Mouse (Mus musculus) spleen, adult 12 weeks (tissue): ENCODE data around the gene Pgm5.
"Not testable (repeated sequence)": the region's sequence is repeated elsewhere in the genome, so short reads cannot be mapped to it uniquely, and the experiment has no call there.

Experiments used
- DNase-seq: peaks from one replicate; pipeline ENCODE4 v3.0.0; 2022; ENCODE audit warnings: low spot score

Pgm5 gene

GRCm38 (mm10) chr19:24704326-24704725 is 157.3 kb downstream of the Pgm5 start:
- no peak for DNase-seq

- no peak for DNase-seq
These were observed 158.0 kb downstream of the Pgm5 start for GRCm38 (mm10) chr19:24703680-24704079.

- not testable (repeated sequence) for DNase-seq
These were observed 158.5 kb downstream of the Pgm5 start for GRCm38 (mm10) chr19:24703168-24703567.

GRCm38 (mm10) chr19:24701716-24702115 is 159.9 kb downstream of the Pgm5 start:
- DNase-seq: no peak

- no peak for DNase-seq
These were observed 161.0 kb downstream of the Pgm5 start for GRCm38 (mm10) chr19:24700664-24701063.

GRCm38 (mm10) chr19:24699910-24700309 is 161.7 kb downstream of the Pgm5 start:
- no peak for DNase-seq

- DNase-seq: no peak
These were observed 162.5 kb downstream of the Pgm5 start for GRCm38 (mm10) chr19:24699196-24699595.

- DNase-seq: no peak
These were observed 163.0 kb downstream of the Pgm5 start for GRCm38 (mm10) chr19:24698651-24699050.

- DNase-seq: no peak
These were observed 163.7 kb downstream of the Pgm5 start for GRCm38 (mm10) chr19:24697946-24698345.

- DNase-seq: no peak
These were observed 169.0 kb downstream of the Pgm5 start for GRCm38 (mm10) chr19:24692691-24693090.

GRCm38 (mm10) chr19:24689531-24689930 is 172.1 kb downstream of the Pgm5 start:
- DNase-seq: no peak

- no peak for DNase-seq
These were observed 173.3 kb downstream of the Pgm5 start for GRCm38 (mm10) chr19:24688327-24688726.

- DNase-seq: no peak
These were observed 175.2 kb downstream of the Pgm5 start for GRCm38 (mm10) chr19:24686411-24686810.

- no peak for DNase-seq
These were observed 178.5 kb downstream of the Pgm5 start for GRCm38 (mm10) chr19:24683016-24683720.

GRCm38 (mm10) chr19:24677242-24677984 is 184.2 kb downstream of the Pgm5 start:
- DNase-seq: no peak

GRCm38 (mm10) chr19:24676429-24676828 is 185.2 kb downstream of the Pgm5 start:
- DNase-seq: no peak

- no peak for DNase-seq
These were observed 187.9 kb downstream of the Pgm5 start, which contains the start of gene Tmem252 for GRCm38 (mm10) chr19:24673762-24674161. Tmem252 (plus strand) TSS chr19:24674008.

GRCm38 (mm10) chr19:24673331-24673730 is 188.3 kb downstream of the Pgm5 start:
- DNase-seq: no peak

GRCm38 (mm10) chr19:24672366-24672960 is 189.2 kb downstream of the Pgm5 start:
- DNase-seq: no peak

GRCm38 (mm10) chr19:24671571-24671970 is 190.1 kb downstream of the Pgm5 start:
- DNase-seq: no peak

GRCm38 (mm10) chr19:24667527-24667926 is 194.1 kb downstream of the Pgm5 start:
- no peak for DNase-seq

GRCm38 (mm10) chr19:24665771-24666170 is 195.9 kb downstream of the Pgm5 start:
- no peak for DNase-seq

- no peak for DNase-seq
These were observed 199.3 kb downstream of the Pgm5 start for GRCm38 (mm10) chr19:24662346-24662745.
